8 mouse cellular contexts compared by ENCODE assay signal in the genomic region with DNA sequence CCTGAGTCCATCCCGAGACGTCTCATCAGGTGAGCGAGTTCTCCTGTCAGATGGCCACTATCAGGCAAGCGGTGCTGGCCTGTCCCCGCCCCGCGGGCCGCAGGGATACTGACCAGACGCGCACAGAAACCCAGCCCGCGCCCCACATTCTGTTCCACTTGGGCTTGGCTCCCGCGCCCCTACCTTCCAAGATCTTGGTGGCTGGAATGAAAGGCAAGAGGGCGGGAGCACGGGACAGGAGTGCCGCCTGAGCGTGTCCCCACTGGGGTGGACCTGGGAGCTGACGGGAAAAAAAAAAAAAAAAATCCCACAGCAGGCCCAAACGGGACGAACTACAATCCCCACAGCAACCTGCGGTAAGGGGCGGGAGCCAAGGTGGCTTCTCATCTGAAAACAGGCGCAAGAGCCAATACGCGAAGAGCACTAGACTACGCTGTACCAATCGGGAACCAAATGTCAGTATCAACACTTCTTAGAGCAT. TPM values are rescaled to one million over a fixed set of nuclear protein-coding genes. Genes with fewer than 3 reads are reported as not detected.
A peak's percentile ranks its signal among the peaks of the same experiment; 100 is the strongest.
DNase-seq lines count a peak whose midpoint lies in the region; ATAC-seq and TF ChIP-seq lines count a peak whose summit lies in the region.

Gene Fhit (minus strand): TSS at position 285 of the 481 bp plus-strand sequence.

- H3K4me3 ChIP-seq in ES-Bruce4 (ENCODE audit: low read depth, low read length): peak within 1 kb of the TSS; percentile 59
- peak within 1 kb of the TSS; percentile 60 for H3K4me3 ChIP-seq in forebrain, embryonic 16.5 days (replicated peaks; ENCODE audit: low read length)
- H3K4me3 ChIP-seq in liver, embryonic 14.5 days (ENCODE audit: insufficient read depth in 1 of 2, low read depth in 2 of 2, low read length in 2 of 2): peak within 1 kb of the TSS; percentile 58 to 65
- peak within 1 kb of the TSS; percentile 52 for H3K4me3 ChIP-seq in neural tube, embryonic 12.5 days
- peak within 1 kb of the TSS; percentile 79 for H3K4me3 ChIP-seq in stomach, embryonic 16.5 days (replicated peaks; ENCODE audit: low read length)

- TF ChIP-seq CTCF in ES-Bruce4 (IDR thresholded peaks at IDR 0.05; ENCODE audit: low read depth, low read length): no peak
- TF ChIP-seq CTCF in liver, embryonic 14.5 days (IDR thresholded peaks at IDR 0.05; ENCODE audit: low read depth): no peak

- no peak within 1 kb of the TSS for H3K27ac ChIP-seq in ES-Bruce4 (ENCODE audit: insufficient read depth, low read length)
- H3K27ac ChIP-seq in forebrain, embryonic 16.5 days (ENCODE audit: low read length): peak within 1 kb of the TSS; percentile 60; the same call in 1 of the 2 replicates
- H3K27ac ChIP-seq in liver, embryonic 14.5 days: no peak within 1 kb of the TSS
- H3K27ac ChIP-seq in neural tube, embryonic 12.5 days: no peak within 1 kb of the TSS
- peak within 1 kb of the TSS; percentile 74 for H3K27ac ChIP-seq in stomach, embryonic 16.5 days (ENCODE audit: low read length)

- no peaks in the 10 kb centered on the region for H3K27me3 ChIP-seq in ES-Bruce4 (ENCODE audit: control insufficient read depth, insufficient read depth, low read length, poor library complexity, severe bottlenecking)
- H3K27me3 ChIP-seq in forebrain, embryonic 16.5 days (replicated peaks; ENCODE audit: control insufficient read depth, insufficient read depth, low read length): no peaks in the 10 kb centered on the region
- H3K27me3 ChIP-seq in liver, embryonic 14.5 days (ENCODE audit: control insufficient read depth, insufficient read depth, low read length): no peaks in the 10 kb centered on the region
- H3K27me3 ChIP-seq in neural tube, embryonic 12.5 days (replicated peaks): no peaks in the 10 kb centered on the region
- H3K27me3 ChIP-seq in stomach, embryonic 16.5 days (ENCODE audit: control insufficient read depth, insufficient read depth, low read length): no peaks in the 10 kb centered on the region

- peak; percentile 98 for ATAC-seq in forebrain, embryonic 16.5 days
- peak; percentile 87 for ATAC-seq in liver, embryonic 14.5 days (ENCODE audit: insufficient read depth)
- peak; percentile 97 for ATAC-seq in neural tube, embryonic 12.5 days (ENCODE audit: low FRiP score, low read depth)
- peak; percentile 96 for ATAC-seq in stomach, embryonic 16.5 days (ENCODE audit: insufficient read depth, low FRiP score)

- no peak for TF ChIP-seq POLR2A in ES-Bruce4 (IDR thresholded peaks at IDR 0.05; ENCODE audit: insufficient read depth, low read length)

- peak within 1 kb of the TSS; percentile 91 for H3K4me2 ChIP-seq in forebrain, embryonic 16.5 days (ENCODE audit: low read length)
- H3K4me2 ChIP-seq in liver, embryonic 14.5 days (ENCODE audit: low read depth): peak within 1 kb of the TSS; percentile 67
- H3K4me2 ChIP-seq in neural tube, embryonic 12.5 days (replicated peaks): peak within 1 kb of the TSS; percentile 76
- H3K4me2 ChIP-seq in stomach, embryonic 16.5 days (ENCODE audit: low read depth, low read length): peak within 1 kb of the TSS; percentile 86

- no peak for TF ChIP-seq EP300 in ES-Bruce4 (IDR thresholded peaks at IDR 0.05; ENCODE audit: insufficient read depth, low read depth, low read length)
- TF ChIP-seq EP300 in liver, embryonic 14.5 days (IDR thresholded peaks at IDR 0.05; ENCODE audit: low read depth): no peak

- peak within 1 kb of the TSS; percentile 6; the same call in 1 of the 2 replicates for H3K9ac ChIP-seq in ES-Bruce4 (ENCODE audit: low read depth, poor library complexity, severe bottlenecking)
- peak within 1 kb of the TSS; percentile 59 for H3K9ac ChIP-seq in forebrain, embryonic 16.5 days (replicated peaks; ENCODE audit: low read depth, low read length)
- 0 out of 2 replicates have a peak within 1 kb of the TSS, but pooled peaks have one; percentile 23 for H3K9ac ChIP-seq in liver, embryonic 14.5 days (replicated peaks)
- peak within 1 kb of the TSS; percentile 62 for H3K9ac ChIP-seq in neural tube, embryonic 12.5 days
- peak within 1 kb of the TSS; percentile 86 for H3K9ac ChIP-seq in stomach, embryonic 16.5 days (ENCODE audit: low read length)

- no peaks in the 10 kb centered on the region for H3K9me3 ChIP-seq in ES-Bruce4 (replicated peaks; ENCODE audit: control insufficient read depth, insufficient read depth, low read length, poor library complexity, severe bottlenecking)
- H3K9me3 ChIP-seq in forebrain, embryonic 16.5 days (ENCODE audit: control insufficient read depth, low read length): no peaks in the 10 kb centered on the region
- no peaks in the 10 kb centered on the region for H3K9me3 ChIP-seq in liver, embryonic 14.5 days (ENCODE audit: control insufficient read depth, low read length)
- no peaks in the 10 kb centered on the region for H3K9me3 ChIP-seq in neural tube, embryonic 12.5 days
- no peaks in the 10 kb centered on the region for H3K9me3 ChIP-seq in stomach, embryonic 16.5 days (replicated peaks; ENCODE audit: control insufficient read depth, low read length)

- no peaks in the 10 kb centered on the region for H3K36me3 ChIP-seq in ES-Bruce4 (ENCODE audit: control insufficient read depth, insufficient read depth, low read length, poor library complexity, severe bottlenecking)
- H3K36me3 ChIP-seq in forebrain, embryonic 16.5 days (ENCODE audit: control insufficient read depth, insufficient read depth): no peaks in the 10 kb centered on the region
- no peaks in the 10 kb centered on the region for H3K36me3 ChIP-seq in liver, embryonic 14.5 days (replicated peaks; ENCODE audit: control insufficient read depth, insufficient read depth, low read depth)
- H3K36me3 ChIP-seq in neural tube, embryonic 12.5 days: no peaks in the 10 kb centered on the region
- no peaks in the 10 kb centered on the region for H3K36me3 ChIP-seq in stomach, embryonic 16.5 days (ENCODE audit: control insufficient read depth, insufficient read depth, low read length)

- peak; percentile 90 to 97 for DNase-seq in cerebellum, adult 18-20 months
- peak; percentile 88 to 93 for DNase-seq in heart, postnatal 14 days
- peak; percentile 93 to 96 for DNase-seq in kidney, postnatal 4 days
- DNase-seq in liver, embryonic 14.5 days (ENCODE audit: low read depth in 3 of 3, low spot score in 3 of 3): peak; percentile 35 to 39 (median 38)

- H3K4me1 ChIP-seq in ES-Bruce4 (ENCODE audit: control insufficient read depth, insufficient read depth, low read length): no peaks in the 10 kb centered on the region
- peaks cover 11% of the 10 kb centered on the region; the same call in 1 of the 2 replicates for H3K4me1 ChIP-seq in forebrain, embryonic 16.5 days (replicated peaks; ENCODE audit: control insufficient read depth, insufficient read depth, low read length)
- peaks cover 0 to 4% of the 10 kb centered on the region in 2 experiments; a peak in 1 of 4 replicates for H3K4me1 ChIP-seq in liver, embryonic 14.5 days (replicated peaks; ENCODE audit: control insufficient read depth in 2 of 2, insufficient read depth in 2 of 2, low read length in 1 of 2)
- H3K4me1 ChIP-seq in neural tube, embryonic 12.5 days: no peaks in the 10 kb centered on the region
- no peaks in the 10 kb centered on the region; the same call in 1 of the 2 replicates for H3K4me1 ChIP-seq in stomach, embryonic 16.5 days (ENCODE audit: control insufficient read depth, insufficient read depth, low read length)

- WGBS in forebrain, embryonic 16.5 days: under 1% methylated on average over 28 of the region's 28 CpGs
- under 1% methylated on average over 28 of the region's 28 CpGs for WGBS in liver, embryonic 14.5 days (ENCODE audit: insufficient replicate concordance)
- WGBS in neural tube, embryonic 12.5 days: under 1% methylated on average over 28 of the region's 28 CpGs
- under 1% methylated on average over 28 of the region's 28 CpGs for WGBS in stomach, embryonic 16.5 days

- intact Hi-C loops in heart, postnatal 14 days (cut with DNase I): loop anchor here (10.0 kb wide), 1 partner anchor 393 kb away; the partner anchor contains the start of gene Ptprg

RNA-seq across cellular contexts. Expression of gene Fhit, which starts in this region (rescaled TPM):
- 2.0 TPM in 1 of 2 replicates, not detected in the other for polyA plus RNA-seq in ES-Bruce4 (2011; ENCODE audit: insufficient read depth, insufficient read length, low read depth, missing spikeins)
- 7.3 and 7.6 TPM in 2 replicates for polyA plus RNA-seq in forebrain, embryonic 16.5 days (2015; fragmentation: Nextera tagmentation; extraction: Ambion mirVana)
- 1 to 10 TPM; 4.3 to 7.1 TPM for total RNA-seq in heart, postnatal 14 days (2021)
- 1.3 and 1.4 TPM in 2 replicates for polyA plus RNA-seq in liver, embryonic 14.5 days (2012; rRNA removed)
- 1.9 and 2.4 TPM in 2 replicates for polyA plus RNA-seq in liver, embryonic 14.5 days (2014; fragmentation: Nextera tagmentation; extraction: Ambion mirVana)
- polyA plus RNA-seq in neural tube, embryonic 12.5 days (2016; fragmentation: Nextera tagmentation; extraction: Ambion mirVana): 3.3 and 4.6 TPM in 2 replicates
- 7.1 and 8.1 TPM in 2 replicates for polyA plus RNA-seq in stomach, embryonic 16.5 days (2015; fragmentation: Nextera tagmentation; extraction: Ambion mirVana)

Comparison
In these comparisons a context has a peak if more than half of its experiments do, and no peak if none do; other contexts are left out.
1. H3K27ac ChIP-seq: peak in forebrain, embryonic 16.5 days (single experiment) and stomach, embryonic 16.5 days (single experiment); none in ES-Bruce4 (single experiment), liver, embryonic 14.5 days (single experiment) and neural tube, embryonic 12.5 days (single experiment).
2. H3K9ac ChIP-seq: peak in every context shown above with its lines; median percentile 86 in stomach, embryonic 16.5 days; 62 in neural tube, embryonic 12.5 days; 59 in forebrain, embryonic 16.5 days; 23 in liver, embryonic 14.5 days; 6 in ES-Bruce4.
3. DNase-seq: peak in every context shown above with its lines; median percentile 94 in kidney, postnatal 4 days; 94 in cerebellum, adult 18-20 months; 90 in heart, postnatal 14 days; 38 in liver, embryonic 14.5 days.
4. Peak in every context shown above with its lines, with median percentiles within 50 percentile points of each other: H3K4me3 ChIP-seq, ATAC-seq and H3K4me2 ChIP-seq.